Mouse (Mus musculus): ENCODE measurements around the gene Lce3f. TPM values are rescaled to one million over a fixed set of nuclear protein-coding genes. Genes with fewer than 3 reads are reported as not detected.

The Lce3f gene
- polyA plus RNA-seq, 1 experiment from 2014 or later: not detected

Other genes with a start within 250 kb of the Lce3f start
- not detected in 2 replicates for gene Lce1g, start 239.9 kb upstream of the Lce3f start, polyA plus RNA-seq (2014; fragmentation: Nextera tagmentation; extraction: Ambion mirVana)
- gene Lce1h, start 227.2 kb upstream of the Lce3f start, polyA plus RNA-seq (2014; fragmentation: Nextera tagmentation; extraction: Ambion mirVana): not detected in 2 replicates
- not detected in 2 replicates for gene Lce1i, start 213.3 kb upstream of the Lce3f start, polyA plus RNA-seq (2014; fragmentation: Nextera tagmentation; extraction: Ambion mirVana)
- not detected in 2 replicates for gene Lce1j, start 201.7 kb upstream of the Lce3f start, polyA plus RNA-seq (2014; fragmentation: Nextera tagmentation; extraction: Ambion mirVana)
- gene Lce1k, start 184.3 kb upstream of the Lce3f start, polyA plus RNA-seq (2014; fragmentation: Nextera tagmentation; extraction: Ambion mirVana): not detected in 2 replicates
- gene Kprp, start 165.0 kb upstream of the Lce3f start, polyA plus RNA-seq (2014; fragmentation: Nextera tagmentation; extraction: Ambion mirVana): not detected in 2 replicates
- gene Lce1l, start 140.9 kb upstream of the Lce3f start, polyA plus RNA-seq (2014; fragmentation: Nextera tagmentation; extraction: Ambion mirVana): not detected in 2 replicates
- not detected in 2 replicates for gene 2310050C09Rik, start 122.0 kb upstream of the Lce3f start, polyA plus RNA-seq (2014; fragmentation: Nextera tagmentation; extraction: Ambion mirVana)
- gene Lce3a, start 66.0 kb upstream of the Lce3f start, polyA plus RNA-seq (2014; fragmentation: Nextera tagmentation; extraction: Ambion mirVana): not detected in 2 replicates
- gene Lce3b, start 59.2 kb upstream of the Lce3f start, polyA plus RNA-seq (2014; fragmentation: Nextera tagmentation; extraction: Ambion mirVana): not detected in 2 replicates
- gene Lce3c, start 47.7 kb upstream of the Lce3f start, polyA plus RNA-seq (2014; fragmentation: Nextera tagmentation; extraction: Ambion mirVana): not detected in 2 replicates
- not detected in 2 replicates for gene Lce3d, start 34.8 kb upstream of the Lce3f start, polyA plus RNA-seq (2014; fragmentation: Nextera tagmentation; extraction: Ambion mirVana)
- gene Lce3e, start 25.2 kb upstream of the Lce3f start, polyA plus RNA-seq (2014; fragmentation: Nextera tagmentation; extraction: Ambion mirVana): not detected in 2 replicates
- 0.49 and 0.97 TPM in 2 replicates for gene Crct1, start 23.5 kb downstream of the Lce3f start, polyA plus RNA-seq (2014; fragmentation: Nextera tagmentation; extraction: Ambion mirVana)
- not detected in 2 replicates for gene Lce1m, start 26.8 kb downstream of the Lce3f start, polyA plus RNA-seq (2014; fragmentation: Nextera tagmentation; extraction: Ambion mirVana)
- gene Gm4858, start 76.6 kb downstream of the Lce3f start, polyA plus RNA-seq (2014; fragmentation: Nextera tagmentation; extraction: Ambion mirVana): not detected in 2 replicates
- gene Crnn, start 152.6 kb downstream of the Lce3f start, polyA plus RNA-seq (2014; fragmentation: Nextera tagmentation; extraction: Ambion mirVana): not detected in 2 replicates
- not detected in 2 replicates for gene Flg2, start 205.1 kb downstream of the Lce3f start, polyA plus RNA-seq (2014; fragmentation: Nextera tagmentation; extraction: Ambion mirVana)